Mouse (Mus musculus) ES-Bruce4 (cell line): Measurements from ENCODE around the gene Tgfbr3. TPM values are rescaled to one million over a fixed set of nuclear protein-coding genes. Genes with fewer than 3 reads are reported as not detected.

Experiments used
- H3K27ac ChIP-seq: 2 replicates; pipeline ENCODE4 v1.5.1; 2012; ENCODE audit warnings: low read length, inconsistent platforms; ENCODE audit not compliant: insufficient read depth
- H3K27me3 ChIP-seq: 2 replicates; pipeline ENCODE4 v1.6.1; 2012; ENCODE audit warnings: mild to moderate bottlenecking, low read length, inconsistent platforms; ENCODE audit not compliant: control insufficient read depth, poor library complexity, insufficient read depth, severe bottlenecking
- H3K36me3 ChIP-seq: 2 replicates; pipeline ENCODE4 v1.6.1; 2012; ENCODE audit warnings: inconsistent platforms, mild to moderate bottlenecking, low read length, moderate library complexity; ENCODE audit not compliant: control insufficient read depth, poor library complexity, insufficient read depth, severe bottlenecking
- H3K4me1 ChIP-seq: one replicate; pipeline ENCODE4 v1.8.1; 2011; ENCODE audit warnings: low read length; ENCODE audit not compliant: control insufficient read depth, insufficient read depth
- H3K4me3 ChIP-seq: 2 replicates; pipeline ENCODE4 v1.5.1; 2011; ENCODE audit warnings: low read depth, mild to moderate bottlenecking, low read length
- H3K9ac ChIP-seq: 2 replicates; pipeline ENCODE4 v1.6.1; 2012; ENCODE audit warnings: low read depth, mild to moderate bottlenecking, inconsistent platforms; ENCODE audit not compliant: poor library complexity, severe bottlenecking
- H3K9me3 ChIP-seq: replicated peaks from 2 replicates; pipeline ENCODE4 v1.6.1; 2012; ENCODE audit warnings: mild to moderate bottlenecking, low read length, inconsistent platforms; ENCODE audit not compliant: control insufficient read depth, poor library complexity, insufficient read depth, severe bottlenecking
- CTCF ChIP-seq: IDR thresholded peaks from one replicate; pipeline ENCODE4 v1.8.1; 2011; ENCODE audit warnings: low read depth, low read length
- EP300 ChIP-seq: IDR thresholded peaks from 2 replicates; pipeline ENCODE4 v1.6.1; 2011; ENCODE audit warnings: low read depth, low read length; ENCODE audit not compliant: insufficient read depth
- POLR2A ChIP-seq: IDR thresholded peaks from one replicate; pipeline ENCODE4 v1.8.1; 2011; ENCODE audit warnings: low read length; ENCODE audit not compliant: insufficient read depth
- polyA plus RNA-seq: library from polyadenylated mRNA; stranded (reverse); fragments of >200 nt; gene quantifications from 2 replicates; pipeline ENCODE4 v1.2.4, GENCODE M21; 2011; ENCODE audit warnings: low read depth; ENCODE audit not compliant: missing spikeins, insufficient read depth, insufficient read length

Tgfbr3 gene
- polyA plus RNA-seq, 1 experiment: 8.8 TPM

DNA sequence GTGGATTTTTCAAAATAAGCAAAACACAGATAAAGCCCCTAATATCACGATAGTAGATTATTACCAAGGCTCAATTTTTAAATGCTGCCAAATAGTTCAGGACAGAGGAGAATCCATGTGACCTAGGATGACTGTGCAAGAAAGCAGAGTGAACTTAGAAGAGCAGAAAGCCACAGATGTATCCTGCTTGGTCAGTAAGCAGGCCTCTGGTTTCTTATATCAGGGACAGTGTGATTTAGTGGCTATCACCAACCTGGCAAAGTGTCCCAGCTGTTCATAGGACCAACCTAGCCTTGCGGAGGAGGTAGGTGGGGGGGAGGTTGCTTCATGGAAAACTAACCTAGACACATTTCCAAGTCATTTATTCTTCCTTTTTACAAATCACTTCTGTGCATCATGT, 156.1 kb downstream of the Tgfbr3 start:
- Histone ChIP-seq H3K4me1 (no peaks in the 10 kb centered on the region), H3K9ac (no peak overlapping the region), H3K4me3 (no peak overlapping the region), H3K27ac (no peak overlapping the region), H3K27me3 (no peaks in the 10 kb centered on the region), H3K36me3 (no peaks in the 10 kb centered on the region), H3K9me3 (no peaks in the 10 kb centered on the region)
- TF ChIP-seq EP300: no peak

DNA sequence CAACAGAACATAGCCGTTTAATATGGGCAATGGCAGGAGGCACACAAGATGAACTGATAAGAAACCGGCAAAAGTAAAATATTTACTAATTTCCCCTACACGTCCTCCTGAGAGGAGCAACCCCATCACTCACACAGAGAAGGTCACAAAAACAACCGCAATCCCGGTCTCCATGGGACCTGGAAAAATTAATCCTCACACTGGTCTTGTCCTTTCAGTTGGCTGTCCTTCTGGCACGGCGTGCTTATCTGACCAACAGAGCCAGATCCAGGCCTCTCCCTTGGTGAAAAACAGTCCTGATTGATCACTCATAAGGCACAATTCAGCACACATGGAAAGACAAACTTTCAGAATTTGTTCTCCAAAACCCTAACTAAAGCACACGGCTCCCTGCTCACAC, 157.2 kb downstream of the Tgfbr3 start:
- H3K27me3 ChIP-seq: no peaks in the 10 kb centered on the region
- no peaks in the 10 kb centered on the region for H3K9me3 ChIP-seq
- no peaks in the 10 kb centered on the region for H3K36me3 ChIP-seq
- TF ChIP-seq EP300 (no peak), CTCF (no peak), POLR2A (no peak)
- H3K4me1 ChIP-seq: no peaks in the 10 kb centered on the region
- H3K27ac ChIP-seq: no peak overlapping the region
- H3K9ac ChIP-seq: no peak overlapping the region
- no peak overlapping the region for H3K4me3 ChIP-seq

DNA sequence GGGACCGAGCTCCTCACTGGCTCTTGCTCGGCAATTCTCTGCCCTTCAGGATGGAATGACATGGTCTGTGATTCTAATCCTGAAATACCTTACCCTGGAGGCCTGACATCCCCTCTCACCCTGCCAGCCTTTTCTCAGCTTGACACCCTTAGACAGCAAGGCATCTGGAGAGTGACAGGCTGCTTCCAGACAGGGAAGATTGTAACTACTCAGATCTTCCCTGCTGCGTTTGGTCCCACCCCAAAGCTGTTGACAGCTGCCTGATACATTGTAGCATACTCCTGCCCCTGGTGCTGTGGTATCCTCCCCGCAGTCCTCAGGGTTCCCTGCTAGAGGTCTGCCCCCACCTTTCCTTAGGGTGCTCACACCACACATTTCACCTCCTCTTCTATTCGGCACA, 160.1 kb downstream of the Tgfbr3 start:
- Histone ChIP-seq H3K4me1 (no peaks in the 10 kb centered on the region), H3K9ac (no peak overlapping the region), H3K4me3 (no peak overlapping the region), H3K27ac (no peak overlapping the region), H3K36me3 (no peaks in the 10 kb centered on the region), H3K9me3 (no peaks in the 10 kb centered on the region), H3K27me3 (no peaks in the 10 kb centered on the region)
- no peak for TF ChIP-seq POLR2A
- TF ChIP-seq EP300: no peak
- no peak for TF ChIP-seq CTCF

DNA sequence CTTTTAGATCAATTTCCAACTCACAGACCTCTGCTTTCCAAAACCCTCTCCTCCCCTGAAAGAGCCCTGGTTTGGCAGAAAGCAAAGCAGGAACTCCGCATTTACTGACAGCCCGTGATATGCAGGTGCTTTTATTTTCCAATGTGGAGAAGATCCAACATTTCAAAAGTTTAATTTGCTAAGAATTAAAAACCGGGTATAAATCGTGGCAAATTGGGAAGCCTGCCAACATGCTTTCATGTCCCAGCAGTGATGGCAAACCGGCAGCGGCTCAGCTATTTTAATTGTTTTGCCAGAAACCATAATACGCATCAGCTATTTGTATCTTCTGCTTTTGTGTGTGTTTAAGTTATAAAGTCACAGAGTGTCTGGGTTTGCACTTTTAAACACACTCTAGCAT, 162.9 kb downstream of the Tgfbr3 start:
- Histone ChIP-seq H3K9me3 (no peaks in the 10 kb centered on the region), H3K9ac (no peak overlapping the region), H3K27me3 (no peaks in the 10 kb centered on the region), H3K4me1 (no peaks in the 10 kb centered on the region), H3K27ac (no peak overlapping the region), H3K36me3 (no peaks in the 10 kb centered on the region), H3K4me3 (no peak overlapping the region)
- TF ChIP-seq POLR2A: no peak
- no peak for TF ChIP-seq EP300

DNA sequence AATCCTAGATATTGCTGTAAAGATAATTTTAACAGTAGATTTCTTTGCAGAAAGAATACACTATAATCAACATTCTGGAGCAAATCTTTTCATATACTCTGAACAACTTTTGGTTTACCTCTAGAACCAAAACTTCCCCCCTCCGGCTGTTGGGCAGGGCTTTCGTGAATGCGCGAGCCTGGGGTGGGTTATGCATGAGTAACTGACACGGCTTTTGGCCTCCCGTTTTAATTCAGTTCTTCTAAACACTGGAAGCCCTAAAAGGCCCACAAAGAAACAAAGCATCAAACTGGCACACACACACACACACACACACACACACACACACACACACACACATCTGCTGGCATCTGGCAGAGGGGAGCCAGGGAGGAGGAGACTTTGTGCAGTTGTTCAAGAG, 164.3 kb downstream of the Tgfbr3 start:
- Histone ChIP-seq H3K9ac (no peak overlapping the region), H3K4me3 (no peak overlapping the region), H3K27me3 (no peaks in the 10 kb centered on the region), H3K36me3 (no peaks in the 10 kb centered on the region), H3K9me3 (no peaks in the 10 kb centered on the region), H3K4me1 (no peaks in the 10 kb centered on the region), H3K27ac (no peak overlapping the region)
- TF ChIP-seq POLR2A (no peak), CTCF (no peak), EP300 (no peak)

DNA sequence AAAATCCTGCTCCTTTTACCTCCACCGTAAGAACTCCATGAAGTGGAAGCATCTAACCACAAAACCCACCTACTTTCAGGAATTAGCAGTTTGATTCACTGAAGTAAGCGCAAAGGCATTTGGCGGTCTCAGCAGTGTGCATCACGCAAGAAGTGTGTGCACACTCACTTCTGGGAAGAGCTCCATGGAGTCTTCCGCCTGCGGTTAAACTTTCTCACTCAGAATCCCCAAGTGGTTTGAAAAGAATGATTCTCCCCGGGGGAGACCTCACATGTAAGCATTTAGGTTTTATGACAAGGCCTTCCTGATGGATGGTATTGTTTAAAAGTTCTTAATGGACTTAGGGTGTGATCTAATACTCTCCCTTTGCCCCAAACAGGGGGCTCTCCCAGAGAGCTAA, 164.9 kb downstream of the Tgfbr3 start:
- Histone ChIP-seq H3K9ac (no peak overlapping the region), H3K36me3 (no peaks in the 10 kb centered on the region), H3K4me1 (no peaks in the 10 kb centered on the region), H3K9me3 (no peaks in the 10 kb centered on the region), H3K27me3 (no peaks in the 10 kb centered on the region), H3K4me3 (no peak overlapping the region), H3K27ac (no peak overlapping the region)
- TF ChIP-seq CTCF: no peak
- no peak for TF ChIP-seq EP300

DNA sequence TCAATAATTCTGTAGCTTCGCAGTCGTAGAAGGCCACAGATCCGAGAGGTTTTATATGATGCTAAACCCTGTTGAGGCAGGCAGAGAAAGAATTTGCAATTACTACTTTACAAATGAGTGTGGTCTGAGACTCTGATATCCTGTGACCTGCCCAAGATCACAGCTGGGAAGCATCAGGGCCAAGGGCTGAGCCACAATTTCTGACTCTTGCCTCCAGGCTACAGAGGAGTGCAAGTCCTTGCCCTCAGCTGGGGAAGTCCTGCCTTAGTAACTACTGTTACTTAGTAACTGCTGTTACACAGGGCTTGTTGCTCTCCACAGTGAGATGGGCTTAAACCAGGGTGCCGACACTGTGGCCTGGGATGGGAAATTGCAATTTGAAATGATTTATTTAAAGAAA, 166.8 kb downstream of the Tgfbr3 start:
- no peaks in the 10 kb centered on the region for H3K27me3 ChIP-seq
- H3K27ac ChIP-seq: no peak overlapping the region
- TF ChIP-seq CTCF (no peak), POLR2A (no peak), EP300 (no peak)
- no peak overlapping the region for H3K4me3 ChIP-seq
- H3K36me3 ChIP-seq: no peaks in the 10 kb centered on the region
- H3K9me3 ChIP-seq: no peaks in the 10 kb centered on the region
- H3K9ac ChIP-seq: no peak overlapping the region
- no peaks in the 10 kb centered on the region for H3K4me1 ChIP-seq
